Mouse (Mus musculus) intestine, postnatal 0 days (tissue): ENCODE data around the gene Pnpla6. TPM values are rescaled to one million over a fixed set of nuclear protein-coding genes. Genes with fewer than 3 reads are reported as not detected.
A peak's percentile ranks its signal among the peaks of the same experiment; 100 is the strongest.

ENCODE experiments used
- ATAC-seq: fragments of 200-750 bp; cut with Nextera tagmentation; 2 replicates; pipeline ENCODE4 v1.8.0; 2017; ENCODE audit warnings: mild to moderate bottlenecking, moderate TSS enrichment, moderate library complexity
- H3K27ac ChIP-seq: fragments of 300-500 bp; sonication (generic); 2 replicates; pipeline ENCODE4 v1.5.1; 2014; ENCODE audit warnings: mild to moderate bottlenecking, low read depth, low read length, moderate library complexity
- H3K27me3 ChIP-seq: fragments of 300-500 bp; sonication (generic); replicated peaks from 2 replicates; pipeline ENCODE4 v1.6.1; 2014; ENCODE audit warnings: low read length, mixed read lengths; ENCODE audit not compliant: control insufficient read depth, insufficient read depth
- H3K36me3 ChIP-seq: fragments of 300-500 bp; sonication (generic); 2 replicates; pipeline ENCODE4 v1.6.1; 2014; ENCODE audit warnings: mild to moderate bottlenecking, moderate library complexity; ENCODE audit not compliant: control insufficient read depth, insufficient read depth
- H3K4me1 ChIP-seq: fragments of 300-500 bp; sonication (generic); replicated peaks from 2 replicates; pipeline ENCODE4 v1.6.1; 2014; ENCODE audit warnings: antibody characterized with exemption, low read length, mixed read lengths; ENCODE audit not compliant: control insufficient read depth, insufficient read depth
- H3K4me2 ChIP-seq: fragments of 300-500 bp; sonication (generic); replicated peaks from 2 replicates; pipeline ENCODE4 v1.6.1; 2014; ENCODE audit warnings: low read depth, mild to moderate bottlenecking, moderate library complexity
- H3K4me3 ChIP-seq: fragments of 300-500 bp; sonication (generic); 2 replicates; pipeline ENCODE4 v1.5.1; 2014; ENCODE audit warnings: low read depth, low read length
- H3K9ac ChIP-seq: fragments of 300-500 bp; sonication (generic); 2 replicates; pipeline ENCODE4 v1.6.1; 2014; ENCODE audit warnings: mild to moderate bottlenecking, low read depth, low read length
- H3K9me3 ChIP-seq: fragments of 300-500 bp; sonication (generic); 2 replicates; pipeline ENCODE4 v1.6.1; 2016; ENCODE audit warnings: mixed run types; ENCODE audit not compliant: control insufficient read depth
- CTCF ChIP-seq: sonication (generic); IDR thresholded peaks from 2 replicates; pipeline ENCODE4 v1.5.1; 2016; ENCODE audit warnings: low read depth, mild to moderate bottlenecking, control low read depth, antibody characterized with exemption, moderate library complexity
- WGBS: fragments of 180-500 bp; shearing (Covaris S2); extraction: QIAGEN DNeasy Blood & Tissue Kit; methylation state at CpG from one replicate; pipeline ENCODE4 v1.1.7; 2014; 5-methylcytosine and 5-hydroxymethylcytosine counted together
- polyA plus RNA-seq: library from polyadenylated mRNA; unstranded; fragments of >200 nt; fragmentation: Nextera tagmentation; extraction: Ambion mirVana; gene quantifications from 2 replicates; pipeline ENCODE4 v1.2.1, GENCODE M21; 2015

Gene Pnpla6
- polyA plus RNA-seq, 1 experiment from 2014 or later = 36.1 TPM

- H3K4me3 ChIP-seq = peak overlapping the region; percentile 23
- H3K27ac ChIP-seq = no peak overlapping the region
- no peaks in the 10 kb centered on the region for H3K4me1 ChIP-seq
- peak overlapping the region; percentile 52 for H3K4me2 ChIP-seq
- no peaks in the 10 kb centered on the region for H3K9me3 ChIP-seq
- peak; percentile 33; the same call in 1 of the 2 replicates for ATAC-seq
- WGBS = 21% methylated on average over 37 of the region's 37 CpGs
- H3K27me3 ChIP-seq = peaks cover 6% of the 10 kb centered on the region; the same call in 1 of the 2 replicates
- peak overlapping the region; percentile 26; the same call in 1 of the 2 replicates for H3K9ac ChIP-seq
- TF ChIP-seq CTCF = no peak
- H3K36me3 ChIP-seq = no peaks in the 10 kb centered on the region
Observed at GRCm38 (mm10) chr8:3475715-3476429, 39.3 kb upstream of the Pnpla6 start.

GRCm38 (mm10) chr8:3480221-3480785, 34.9 kb upstream of the Pnpla6 start:
- ATAC-seq = no peak
- H3K4me1 ChIP-seq = no peaks in the 10 kb centered on the region
- H3K9me3 ChIP-seq = no peaks in the 10 kb centered on the region
- no peak overlapping the region for H3K27ac ChIP-seq
- no peaks in the 10 kb centered on the region for H3K36me3 ChIP-seq
- no peak overlapping the region for H3K4me2 ChIP-seq
- H3K4me3 ChIP-seq = no peak overlapping the region
- TF ChIP-seq CTCF = no peak
- 64% methylated on average over 4 of the region's 4 CpGs for WGBS
- no peak overlapping the region for H3K9ac ChIP-seq
- H3K27me3 ChIP-seq = peaks cover 6% of the 10 kb centered on the region; the same call in 1 of the 2 replicates

- ATAC-seq = peak; percentile 28; the same call in 1 of the 2 replicates
Observed at GRCm38 (mm10) chr8:3481605-3482004, 33.6 kb upstream of the Pnpla6 start.

GRCm38 (mm10) chr8:3482240-3482740, 32.9 kb upstream of the Pnpla6 start:
- Histone ChIP-seq H3K9ac (no peak overlapping the region), H3K4me3 (no peak overlapping the region), H3K9me3 (no peaks in the 10 kb centered on the region), H3K27ac (no peak overlapping the region), H3K36me3 (no peaks in the 10 kb centered on the region), H3K4me2 (no peak overlapping the region), H3K27me3 (no peaks in the 10 kb centered on the region), H3K4me1 (no peaks in the 10 kb centered on the region)
- no peak for TF ChIP-seq CTCF
- WGBS = 80% methylated on average over 22 of the region's 22 CpGs
- ATAC-seq = no peak

More at GRCm38 (mm10) chr8:3481605-3482004, 33.6 kb upstream of the Pnpla6 start:
- no peaks in the 10 kb centered on the region for H3K9me3 ChIP-seq
- TF ChIP-seq CTCF = no peak
- H3K27me3 ChIP-seq = no peaks in the 10 kb centered on the region
- H3K27ac ChIP-seq = no peak overlapping the region
- H3K4me1 ChIP-seq = no peaks in the 10 kb centered on the region
- no peak overlapping the region for H3K4me3 ChIP-seq
- no peaks in the 10 kb centered on the region for H3K36me3 ChIP-seq
- no peak overlapping the region for H3K4me2 ChIP-seq
- WGBS = 60% methylated on average over 5 of the region's 5 CpGs
- no peak overlapping the region for H3K9ac ChIP-seq

- no peaks in the 10 kb centered on the region for H3K27me3 ChIP-seq
- H3K9ac ChIP-seq = no peak overlapping the region
- no peaks in the 10 kb centered on the region for H3K4me1 ChIP-seq
- WGBS = 81% methylated on average over 7 of the region's 7 CpGs
- H3K36me3 ChIP-seq = no peaks in the 10 kb centered on the region
- H3K27ac ChIP-seq = no peak overlapping the region
- no peak overlapping the region for H3K4me3 ChIP-seq
- TF ChIP-seq CTCF = no peak
- ATAC-seq = no peak
- no peaks in the 10 kb centered on the region for H3K9me3 ChIP-seq
- H3K4me2 ChIP-seq = no peak overlapping the region
Observed at GRCm38 (mm10) chr8:3483546-3483945, 31.6 kb upstream of the Pnpla6 start.

GRCm38 (mm10) chr8:3485192-3485591, 30.0 kb upstream of the Pnpla6 start:
- no peak for TF ChIP-seq CTCF
- H3K4me1 ChIP-seq = no peaks in the 10 kb centered on the region
- H3K27me3 ChIP-seq = no peaks in the 10 kb centered on the region
- no peak overlapping the region for H3K9ac ChIP-seq
- WGBS = 32% methylated on average over 5 of the region's 5 CpGs
- H3K4me3 ChIP-seq = no peak overlapping the region
- no peak for ATAC-seq
- H3K27ac ChIP-seq = no peak overlapping the region
- no peaks in the 10 kb centered on the region for H3K36me3 ChIP-seq
- H3K4me2 ChIP-seq = no peak overlapping the region
- H3K9me3 ChIP-seq = no peaks in the 10 kb centered on the region
